Mouse (Mus musculus) lung, postnatal 0 days (tissue): ENCODE measurements around the gene Klf15.

Source experiments
- CTCF ChIP-seq: IDR thresholded peaks from 2 replicates; pipeline ENCODE4 v1.5.1; 2016; ENCODE audit warnings: antibody characterized with exemption, mild to moderate bottlenecking
- EP300 ChIP-seq: IDR thresholded peaks from 2 replicates; pipeline ENCODE4 v1.6.1; 2016; ENCODE audit warnings: antibody characterized with exemption, mild to moderate bottlenecking, control low read depth

- no peak for TF ChIP-seq CTCF
- no peak for TF ChIP-seq EP300
These were observed 52.0 kb downstream of the Klf15 start for GRCm38 (mm10) chr6:90514369-90514768.
